Mouse (Mus musculus) CD4-positive helper T cell, adult 2 months (primary cell): ENCODE data around the gene Map1b.
A peak's percentile ranks its signal among the peaks of the same experiment; 100 is the strongest.

Experiments
- DNase-seq: peaks from one replicate; pipeline ENCODE4 v3.0.0-alpha.2; 2012; ENCODE audit warnings: low read depth, missing footprints, low spot score

The Map1b gene

DNA sequence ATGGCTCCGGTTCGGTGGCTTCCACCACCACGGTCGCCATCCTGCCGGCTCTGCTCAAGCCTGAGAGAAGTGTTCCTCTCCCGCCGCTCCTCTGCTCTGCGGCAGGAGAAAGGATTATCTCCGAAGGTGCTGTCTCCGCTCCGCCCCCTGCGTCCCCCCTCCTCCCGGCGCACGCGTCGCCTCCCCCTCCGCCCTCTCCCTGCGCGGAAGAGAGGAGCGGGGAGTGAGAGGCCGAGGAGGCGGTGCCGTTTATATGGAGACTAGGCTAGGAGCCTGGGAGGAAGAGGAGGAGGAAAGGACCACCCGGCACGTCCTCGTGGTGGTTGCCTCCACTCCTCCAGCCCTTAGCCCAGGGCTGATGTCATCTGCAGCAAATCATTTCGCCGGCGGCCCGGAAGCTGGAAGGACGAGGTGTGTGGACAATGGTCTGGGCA is at the start of gene Map1b:
Gene Map1b (minus strand): TSS at position 93 of the 434 bp plus-strand sequence.
- DNase-seq, result peak; percentile 24

DNA sequence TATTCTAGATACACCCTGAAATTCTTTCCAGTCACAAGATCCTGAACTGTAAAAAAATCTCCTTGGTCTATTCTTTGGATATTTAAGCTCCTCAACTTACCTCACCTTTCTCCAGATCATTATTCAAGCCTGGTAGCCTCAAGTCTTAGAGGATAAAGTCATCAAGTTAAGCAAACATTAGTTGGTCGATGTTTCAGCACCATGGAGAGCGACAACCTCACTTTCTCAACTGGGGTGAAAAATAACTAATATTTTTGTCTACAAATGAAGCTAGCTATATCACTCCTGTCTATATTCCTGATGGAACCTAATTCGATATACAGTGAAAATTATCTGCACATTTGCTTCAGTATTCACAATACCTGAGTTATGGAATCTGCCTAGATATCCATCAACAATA is 48.0 kb upstream of the Map1b start:
- peak; percentile 9 for DNase-seq

DNA sequence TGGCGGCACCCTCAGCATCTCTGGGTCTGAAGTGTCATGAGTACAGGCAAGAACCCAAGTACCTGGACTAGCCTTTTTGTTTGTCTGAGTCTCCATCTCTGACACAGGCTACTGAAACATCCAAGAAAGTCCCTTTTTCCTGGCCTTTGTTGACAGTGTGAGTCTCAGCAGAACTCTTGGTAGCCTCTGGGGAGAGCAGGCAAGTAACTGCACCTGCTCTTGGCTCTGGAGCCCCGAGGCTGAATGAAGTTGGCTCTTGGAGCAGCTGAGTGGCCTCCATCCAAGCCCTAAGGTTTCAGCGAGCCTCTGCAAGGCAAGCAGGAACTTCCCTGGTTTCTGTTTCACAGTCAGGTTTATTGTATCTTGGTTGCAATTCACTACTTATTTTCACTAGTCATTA is 46.7 kb upstream of the Map1b start:
- DNase-seq, result no peak

DNA sequence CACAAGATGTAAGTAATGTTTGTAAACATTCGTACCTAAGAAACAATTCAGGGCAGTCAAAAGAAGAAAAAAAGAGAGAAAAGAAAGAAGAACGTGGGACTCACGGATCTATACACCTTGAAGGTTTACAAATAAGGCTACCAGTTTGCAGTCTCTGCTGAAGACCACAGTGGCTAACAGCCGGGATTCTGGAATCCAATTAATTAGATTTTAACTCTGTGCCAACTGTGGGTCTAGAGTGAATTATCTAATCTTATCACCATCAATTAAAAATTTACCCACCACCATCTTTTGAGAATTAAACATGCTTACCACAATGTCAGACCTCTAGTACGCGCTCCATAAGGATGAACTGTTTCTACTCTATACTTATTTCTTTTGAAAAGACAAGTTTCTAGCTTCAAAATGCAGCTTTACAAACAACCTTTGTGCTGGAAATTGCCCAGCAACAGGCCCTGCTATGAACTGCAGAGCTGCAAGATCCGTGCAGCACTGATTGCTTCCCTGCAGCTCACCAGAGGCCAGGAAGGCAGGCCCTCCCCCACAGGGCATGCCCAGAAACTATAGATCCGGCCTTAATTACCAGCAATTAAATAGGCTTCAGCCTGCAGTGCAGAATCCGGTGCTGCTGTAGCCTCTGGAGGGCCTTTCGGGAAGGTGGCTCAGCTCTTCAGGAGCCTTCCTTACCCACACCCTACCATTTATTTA is 45.7 kb upstream of the Map1b start:
- no peak for DNase-seq

DNA sequence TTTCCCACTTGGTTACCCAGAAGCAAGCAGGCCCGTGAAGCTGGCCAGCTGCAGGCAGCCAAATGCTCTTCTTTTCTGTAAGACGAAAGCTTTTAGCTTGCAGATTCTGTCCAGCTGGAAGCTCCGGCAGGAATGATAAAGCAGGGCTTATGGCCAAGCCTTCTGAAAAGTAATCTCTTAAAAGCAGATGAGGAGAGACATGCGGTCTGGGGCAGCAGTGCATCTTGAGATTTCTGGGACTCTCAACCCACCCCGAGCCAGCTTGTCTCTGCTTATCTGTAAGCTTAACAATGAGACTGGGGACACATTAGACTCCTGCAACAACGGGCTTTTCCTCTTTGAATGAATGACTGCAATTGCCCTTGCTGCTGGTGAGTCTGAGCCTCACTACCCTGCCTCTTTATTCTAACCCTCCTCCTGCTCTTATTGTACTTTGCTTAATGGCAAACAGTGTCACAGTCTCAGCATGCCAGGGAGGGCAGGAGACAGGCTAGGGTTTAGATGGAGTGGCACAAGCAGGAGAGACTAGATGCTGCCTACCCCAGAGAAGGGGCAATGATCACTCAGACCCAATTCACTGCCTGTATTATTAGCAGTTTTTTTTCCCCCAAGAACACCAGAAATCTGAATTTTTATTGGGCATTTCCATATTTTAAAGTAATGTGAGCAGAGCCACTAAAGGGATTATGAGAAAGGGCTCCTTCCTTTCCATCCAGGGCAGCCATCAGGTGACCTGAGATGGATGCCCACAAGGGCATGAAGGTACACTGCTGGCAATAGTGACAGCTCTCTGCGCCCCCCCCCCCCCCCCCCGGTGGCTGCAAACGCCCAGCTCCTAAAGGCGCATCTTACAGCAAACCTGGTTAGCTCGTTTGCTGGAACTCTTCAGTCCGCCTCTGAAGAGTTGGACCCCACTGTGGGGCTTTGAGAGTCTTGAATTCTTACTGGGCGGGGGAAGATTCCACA is 44.6 kb upstream of the Map1b start:
- no peak for DNase-seq

DNA sequence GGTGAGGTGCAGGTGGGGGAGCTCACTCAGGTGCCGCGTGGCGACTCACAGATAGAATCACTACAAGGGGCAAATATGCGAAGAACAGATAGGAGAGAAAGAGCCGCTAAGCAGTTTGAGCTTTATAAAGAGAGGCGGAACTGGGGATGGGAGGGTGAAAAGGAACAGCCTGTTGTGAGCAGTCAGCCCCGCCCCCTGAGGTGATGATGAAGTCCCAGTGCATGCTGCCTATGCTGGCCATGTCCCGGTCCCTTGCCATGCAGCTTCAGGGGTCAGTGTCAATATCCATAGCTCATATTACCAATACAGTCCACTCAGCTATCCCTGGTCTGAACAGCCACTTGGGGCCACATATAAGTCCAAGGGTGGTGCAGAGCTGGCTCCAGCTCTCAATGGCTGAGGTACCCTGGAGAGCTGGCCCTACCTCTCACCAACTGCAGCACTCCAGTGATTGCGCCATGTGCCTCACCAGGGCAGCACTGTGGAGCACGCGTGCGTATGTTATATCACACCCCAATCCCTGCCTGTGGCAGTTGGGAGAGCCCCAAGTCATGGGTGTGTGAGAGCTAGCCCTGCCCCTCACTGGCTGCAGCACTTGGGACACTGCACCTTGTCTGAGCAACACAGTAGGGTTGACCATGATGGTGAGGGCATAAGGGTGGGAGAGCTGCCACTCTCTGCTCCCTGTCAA is 42.0 kb upstream of the Map1b start:
- DNase-seq, result no peak

DNA sequence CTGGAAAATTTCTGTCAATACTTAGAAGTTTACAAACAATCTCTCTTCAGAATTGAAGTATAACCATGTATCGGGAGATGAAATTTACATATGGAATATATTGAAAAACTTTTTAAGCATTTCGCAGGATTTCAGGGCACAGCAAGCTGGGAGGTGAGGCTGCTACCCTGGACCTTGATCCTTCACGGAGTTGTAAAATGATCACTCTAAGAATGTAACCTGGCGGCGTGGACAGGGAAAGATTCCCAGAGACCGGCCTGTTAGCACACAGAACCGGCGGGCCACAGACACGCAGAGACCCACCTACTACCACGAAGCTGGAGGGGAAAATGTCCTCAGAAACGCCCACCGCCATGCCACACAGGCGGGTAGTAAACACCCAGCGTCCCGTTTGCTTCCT is 41.5 kb upstream of the Map1b start:
- no peak for DNase-seq

DNA sequence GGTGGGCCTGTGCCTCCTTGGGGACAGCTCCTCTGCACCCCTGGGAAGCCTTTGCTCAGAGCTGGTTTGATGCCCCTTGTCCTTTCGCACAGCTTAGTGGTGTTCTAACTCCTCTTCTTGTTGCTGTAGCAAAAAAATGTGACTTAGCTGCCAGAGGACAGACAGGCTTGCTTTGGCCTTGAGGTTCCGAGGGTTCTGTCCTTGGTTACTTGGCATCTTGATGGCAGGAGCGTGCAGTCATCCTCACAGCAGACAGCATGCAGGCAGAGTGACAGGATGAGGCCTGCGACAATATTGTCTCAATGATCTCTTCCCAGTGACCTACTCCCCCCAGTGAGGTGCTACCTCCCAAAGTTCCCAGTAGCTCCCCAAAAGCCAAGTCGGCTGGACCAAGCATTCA is 41.0 kb upstream of the Map1b start:
- DNase-seq, result no peak

DNA sequence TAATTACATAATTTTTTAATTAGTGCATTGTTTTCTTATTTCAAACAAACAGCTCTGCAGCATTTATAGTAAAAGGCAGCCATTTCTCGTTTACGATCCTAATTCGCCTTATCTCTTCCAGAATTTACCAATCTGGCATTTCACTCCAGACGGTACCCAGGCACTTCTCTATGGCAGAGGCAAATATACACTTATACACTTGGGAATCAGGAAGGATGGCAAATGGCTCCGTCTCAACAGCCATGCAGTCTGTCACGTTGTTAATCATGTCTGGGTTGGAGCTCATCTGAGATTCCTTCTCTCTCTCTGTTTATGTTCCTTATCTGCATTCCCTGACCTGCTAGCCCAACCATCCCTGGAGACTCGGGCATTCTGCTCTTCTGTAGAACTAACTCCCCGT is 38.6 kb upstream of the Map1b start:
- no peak for DNase-seq

DNA sequence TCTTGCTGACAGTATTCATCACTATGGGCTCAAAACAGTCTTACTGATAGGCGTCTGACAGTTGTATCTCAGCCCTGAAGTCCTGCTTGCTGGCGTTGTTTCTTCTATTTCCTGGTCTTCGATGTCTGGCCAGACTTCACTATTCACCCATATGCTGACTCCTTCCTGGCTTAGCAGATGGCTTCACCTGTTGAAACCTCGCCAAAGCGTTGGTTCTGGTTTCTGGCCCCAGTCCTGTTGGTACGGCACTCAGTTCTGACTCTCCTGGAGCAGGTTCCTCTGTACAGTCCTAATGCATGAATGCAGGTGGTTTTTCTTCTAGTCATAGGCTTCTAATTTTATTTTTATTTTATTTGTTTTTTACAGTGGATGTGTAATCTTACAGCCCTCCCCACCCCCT is 38.1 kb upstream of the Map1b start:
- DNase-seq, result no peak

DNA sequence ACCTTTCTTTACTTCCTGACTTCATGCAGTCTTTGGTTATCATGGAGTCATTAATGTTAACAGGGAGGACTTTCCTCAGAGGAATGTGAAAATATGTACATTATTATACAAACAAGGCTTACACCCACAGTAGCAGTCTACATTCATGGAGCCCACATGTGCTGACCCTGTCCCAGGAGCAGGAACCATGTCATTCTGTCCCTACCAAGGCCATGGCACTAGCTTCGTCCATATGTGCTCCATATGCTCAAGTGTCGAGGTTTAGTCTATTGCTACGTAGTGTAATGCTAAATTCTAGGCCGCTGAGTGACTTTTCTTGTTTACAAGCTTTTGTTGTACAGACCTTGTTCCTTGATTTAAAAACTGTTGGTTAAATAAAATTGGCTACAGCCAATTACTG is 36.0 kb upstream of the Map1b start:
- DNase-seq, result no peak

DNA sequence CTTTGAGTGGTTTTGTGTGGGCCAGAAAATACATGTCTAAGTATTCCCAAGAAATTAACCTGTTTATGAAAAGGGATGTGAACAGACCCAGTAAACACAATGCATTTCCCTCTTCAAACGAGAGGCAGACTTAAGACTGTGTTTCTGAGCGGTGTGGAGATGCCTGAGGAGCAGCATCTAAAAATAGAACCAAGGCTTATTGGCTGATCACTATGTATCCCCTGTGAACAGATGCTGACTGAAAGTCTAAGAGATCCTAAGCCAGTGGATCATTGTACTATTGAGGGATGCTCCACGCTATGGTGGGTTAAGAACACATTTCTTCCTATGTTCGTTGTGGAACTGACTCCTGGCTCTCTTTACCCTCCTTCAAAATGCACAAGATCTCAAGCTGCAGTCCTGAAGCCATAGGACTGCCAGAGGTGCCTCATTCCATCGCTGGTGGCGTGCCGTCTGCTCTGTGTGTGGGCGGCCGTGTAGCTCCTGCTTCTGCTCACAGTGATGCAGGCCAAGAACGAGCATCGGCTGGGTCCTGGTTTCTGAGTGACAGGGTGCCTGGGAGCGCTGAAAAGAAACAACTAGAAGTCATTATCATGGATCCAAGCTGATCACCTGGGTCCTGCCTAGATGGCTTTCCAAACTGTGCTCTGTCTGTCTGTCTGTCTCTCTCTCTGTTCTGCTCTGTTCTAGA is 34.5 kb upstream of the Map1b start:
- no peak for DNase-seq

DNA sequence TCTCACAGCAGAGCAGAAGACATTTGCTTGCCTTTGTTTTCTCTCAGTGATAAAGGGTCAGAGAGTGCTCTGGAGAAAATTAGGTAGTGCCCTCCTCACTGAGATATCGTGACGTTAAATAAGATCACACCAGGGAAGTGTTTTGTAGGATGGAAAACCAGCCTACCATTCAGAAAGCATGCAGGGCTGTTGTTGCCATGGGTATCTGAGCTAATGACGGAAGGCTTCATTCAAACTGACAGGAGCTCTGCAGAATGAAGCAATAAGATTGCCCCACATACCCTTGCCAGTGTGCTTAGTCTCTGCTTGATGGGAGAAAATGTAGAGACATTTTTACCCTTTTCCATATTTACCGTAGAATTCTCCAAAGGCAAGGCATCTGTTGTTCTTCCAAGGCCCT is 33.7 kb upstream of the Map1b start:
- no peak for DNase-seq

DNA sequence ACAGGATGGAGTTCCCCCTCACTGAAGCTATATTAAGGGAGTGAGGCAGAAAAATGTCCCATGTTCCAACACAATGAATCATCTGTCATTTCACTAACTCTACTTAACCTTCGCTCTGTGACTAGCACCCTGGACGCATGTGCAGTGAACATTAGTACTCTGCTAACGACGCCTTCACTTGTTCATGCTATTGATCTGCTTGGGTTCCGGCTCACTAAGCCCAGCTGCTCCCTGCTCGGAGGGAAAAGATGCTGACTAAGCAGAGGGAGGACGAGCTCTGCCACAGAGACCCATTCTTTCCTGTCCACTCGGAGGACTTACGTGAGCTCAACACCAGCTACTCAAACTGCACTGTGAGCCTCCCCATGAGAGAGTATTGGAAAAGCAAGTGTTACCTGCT is 33.2 kb upstream of the Map1b start:
- DNase-seq, result no peak

DNA sequence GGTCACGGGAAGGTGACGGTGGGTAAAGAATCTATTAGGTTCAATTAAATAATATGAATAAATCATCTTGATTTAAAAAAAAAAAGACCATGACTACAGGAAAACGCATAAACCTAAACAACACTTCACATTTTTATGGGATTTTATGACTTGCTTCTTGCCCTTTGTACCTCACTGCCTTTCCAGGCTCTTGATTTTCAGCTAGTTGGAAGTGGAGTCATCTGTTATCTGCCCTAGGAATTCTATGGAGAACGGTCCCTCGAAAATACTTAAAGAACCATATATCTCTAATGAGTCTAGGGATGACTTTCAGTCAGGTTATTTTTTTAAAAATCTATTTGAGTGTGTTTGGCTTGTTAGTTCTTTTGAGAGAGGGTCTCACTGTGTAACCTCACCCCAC is 30.5 kb upstream of the Map1b start:
- no peak for DNase-seq

DNA sequence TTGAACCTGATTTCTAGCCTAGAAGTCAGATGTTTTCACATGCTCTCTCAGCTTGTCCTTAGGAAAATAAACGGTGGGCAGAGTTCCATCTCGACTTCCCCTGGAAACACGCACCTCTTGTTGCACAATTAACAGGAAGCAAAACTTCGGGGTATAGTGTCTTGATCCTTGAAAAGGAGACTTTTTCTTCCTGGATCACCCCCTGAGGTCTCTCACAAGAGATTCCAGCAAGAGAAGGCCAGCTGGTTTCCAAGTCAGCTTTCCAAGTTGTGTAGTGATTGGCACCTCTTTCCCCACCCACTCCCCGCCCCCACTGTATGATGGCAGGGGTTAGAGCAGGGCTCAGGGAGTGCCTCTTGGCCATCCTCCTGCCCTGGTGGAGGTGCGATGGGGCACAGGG is 28.9 kb upstream of the Map1b start:
- no peak for DNase-seq

DNA sequence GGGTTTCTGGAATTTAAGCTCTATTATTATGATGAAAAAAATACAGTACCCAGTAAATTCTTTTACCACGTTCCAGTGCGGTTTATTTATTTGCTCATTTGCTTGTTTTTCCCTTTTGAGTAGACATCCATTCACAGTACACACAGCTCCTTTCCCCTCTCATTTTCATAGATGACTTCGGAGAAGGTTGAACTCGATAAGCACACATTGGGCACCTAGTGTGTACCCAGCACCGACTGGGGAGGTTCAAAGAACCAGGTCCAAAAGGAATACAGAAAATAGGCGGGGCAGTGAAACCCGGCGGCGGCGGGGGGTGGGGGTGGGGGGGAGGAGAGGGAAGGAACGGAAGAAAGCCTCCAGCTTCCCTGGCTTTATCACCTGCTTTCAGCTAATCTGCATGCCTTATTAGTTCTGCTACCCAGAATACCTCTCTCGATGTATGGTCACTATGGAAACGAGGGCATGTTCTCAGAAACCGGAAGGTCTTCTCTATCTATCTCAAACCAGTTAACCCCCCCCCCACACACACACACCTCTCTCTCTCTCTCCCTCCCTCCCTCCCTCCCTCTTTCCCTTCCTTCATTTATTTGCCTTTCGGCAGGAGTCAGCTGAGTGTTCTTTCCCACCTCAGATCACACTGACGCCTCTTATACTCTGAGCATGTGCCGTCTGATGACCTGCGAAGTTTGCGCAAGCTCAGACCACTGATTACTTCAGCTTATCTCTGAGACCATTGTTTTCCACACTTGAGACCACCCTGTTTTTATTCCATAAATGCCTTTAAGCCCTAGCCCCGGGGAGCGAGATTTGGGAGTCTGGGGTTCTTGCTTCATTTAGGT is 25.3 kb upstream of the Map1b start:
- no peak for DNase-seq

DNA sequence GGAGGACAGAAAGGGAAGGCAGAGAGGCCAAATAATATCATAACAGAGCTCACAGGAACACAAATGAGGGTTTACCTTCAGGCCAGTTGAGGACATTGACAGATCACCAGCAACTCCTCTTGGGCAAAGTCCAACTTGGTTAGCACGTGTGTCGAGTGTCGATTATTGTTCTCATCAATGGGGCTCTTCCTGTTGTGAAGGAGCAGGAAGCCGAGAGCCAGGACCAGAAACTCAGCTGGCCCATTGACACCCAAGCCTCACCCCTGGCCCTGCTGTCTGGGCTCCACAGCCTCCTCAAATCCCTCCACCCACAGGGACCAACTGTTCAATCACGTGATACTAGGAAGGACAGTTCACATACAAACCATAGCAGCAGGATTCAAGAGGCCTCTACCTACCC is 22.9 kb upstream of the Map1b start:
- DNase-seq, result no peak

DNA sequence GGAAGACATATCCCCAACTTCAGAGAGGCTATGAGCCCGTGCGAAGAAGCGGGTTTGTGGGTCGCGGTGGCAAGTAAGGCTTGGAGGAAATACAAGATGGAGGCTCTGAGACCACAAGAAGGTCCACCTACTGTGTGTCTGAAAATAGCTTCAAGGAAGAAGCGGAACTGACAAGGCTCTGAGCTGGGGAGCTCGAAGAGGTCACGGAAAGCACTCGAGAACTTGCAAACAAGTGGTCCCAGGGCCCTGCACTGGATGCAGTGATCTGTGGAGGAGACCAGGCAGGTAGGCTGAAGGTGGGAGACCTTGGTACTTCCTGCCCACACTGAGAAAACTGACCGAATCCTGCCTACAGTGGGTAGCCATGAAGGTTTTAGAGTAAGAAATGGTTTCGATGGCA is 22.5 kb upstream of the Map1b start:
- no peak for DNase-seq

DNA sequence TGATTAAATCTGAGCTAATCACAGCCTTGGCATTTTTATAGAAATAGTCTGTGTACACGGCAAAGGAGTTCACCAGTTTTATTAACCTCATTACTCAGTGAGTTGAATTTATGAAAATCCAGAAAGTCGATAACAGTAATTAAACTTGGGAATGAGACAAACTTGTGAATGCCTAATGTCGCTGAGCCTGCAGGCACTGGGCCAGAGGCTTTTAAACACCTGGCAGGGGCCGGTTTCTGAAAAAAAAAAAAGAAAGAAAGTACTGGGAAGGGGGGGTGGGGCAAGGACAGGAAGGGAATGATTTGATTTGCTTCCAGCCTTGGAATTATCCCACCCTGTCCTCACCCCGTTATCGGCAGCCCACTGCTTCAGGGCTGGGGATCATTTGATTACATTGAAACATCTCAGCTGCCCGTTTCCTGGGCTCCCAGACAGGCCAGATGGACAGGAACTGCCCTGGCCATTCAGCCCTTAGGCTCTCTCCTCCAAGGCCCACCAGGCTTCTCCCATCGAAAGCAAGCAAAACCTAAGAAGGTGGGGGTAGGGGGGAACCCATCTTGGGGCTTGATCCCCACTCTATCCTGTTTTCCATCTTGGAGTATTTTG is 21.7 kb upstream of the Map1b start:
- DNase-seq, result no peak
